Mouse (Mus musculus) adrenal gland, postnatal 36 days (tissue): ENCODE data around the gene Rnf114. TPM values are rescaled to one million over a fixed set of nuclear protein-coding genes. Genes with fewer than 3 reads are reported as not detected.
A peak's percentile ranks its signal among the peaks of the same experiment; 100 is the strongest.

ENCODE experiments used
- DNase-seq, 2 experiments: peaks; one replicate each; pipeline ENCODE4 v3.0.0; 2021; ENCODE audit warnings: mixed read lengths in 1 of 2
- long read RNA-seq, 2 experiments: library from polyadenylated mRNA; stranded (forward); transcript quantifications; one replicate each; pipeline ENCODE4 v2.0.0; 2021; ENCODE audit warnings: borderline sequencing depth in 2 of 2
- total RNA-seq, 2 experiments: library from RNA; stranded (reverse); gene quantifications; 2 replicates each; pipeline ENCODE4 v1.2.3; 2021

Rnf114 gene
- total RNA-seq, result 10 to 100 TPM; 77.1 to 87.6 TPM
- long read RNA-seq, experiment 1, transcript Rnf114-201 (6 exons, 2,502 nt), result major isoform, 167 of 201 reads
- long read RNA-seq, experiment 1, partial matches to known transcripts, result 7 of 201 reads
- long read RNA-seq, experiment 1, other reads (novel, unspliced or antisense), result 23 of 201 reads
- long read RNA-seq, experiment 2, transcript Rnf114-201 (6 exons, 2,502 nt), result major isoform, 60 of 71 reads
- long read RNA-seq, experiment 2, partial matches to known transcripts, result 6 of 71 reads
- long read RNA-seq, experiment 2, other reads (novel, unspliced or antisense), result 5 of 71 reads

DNA sequence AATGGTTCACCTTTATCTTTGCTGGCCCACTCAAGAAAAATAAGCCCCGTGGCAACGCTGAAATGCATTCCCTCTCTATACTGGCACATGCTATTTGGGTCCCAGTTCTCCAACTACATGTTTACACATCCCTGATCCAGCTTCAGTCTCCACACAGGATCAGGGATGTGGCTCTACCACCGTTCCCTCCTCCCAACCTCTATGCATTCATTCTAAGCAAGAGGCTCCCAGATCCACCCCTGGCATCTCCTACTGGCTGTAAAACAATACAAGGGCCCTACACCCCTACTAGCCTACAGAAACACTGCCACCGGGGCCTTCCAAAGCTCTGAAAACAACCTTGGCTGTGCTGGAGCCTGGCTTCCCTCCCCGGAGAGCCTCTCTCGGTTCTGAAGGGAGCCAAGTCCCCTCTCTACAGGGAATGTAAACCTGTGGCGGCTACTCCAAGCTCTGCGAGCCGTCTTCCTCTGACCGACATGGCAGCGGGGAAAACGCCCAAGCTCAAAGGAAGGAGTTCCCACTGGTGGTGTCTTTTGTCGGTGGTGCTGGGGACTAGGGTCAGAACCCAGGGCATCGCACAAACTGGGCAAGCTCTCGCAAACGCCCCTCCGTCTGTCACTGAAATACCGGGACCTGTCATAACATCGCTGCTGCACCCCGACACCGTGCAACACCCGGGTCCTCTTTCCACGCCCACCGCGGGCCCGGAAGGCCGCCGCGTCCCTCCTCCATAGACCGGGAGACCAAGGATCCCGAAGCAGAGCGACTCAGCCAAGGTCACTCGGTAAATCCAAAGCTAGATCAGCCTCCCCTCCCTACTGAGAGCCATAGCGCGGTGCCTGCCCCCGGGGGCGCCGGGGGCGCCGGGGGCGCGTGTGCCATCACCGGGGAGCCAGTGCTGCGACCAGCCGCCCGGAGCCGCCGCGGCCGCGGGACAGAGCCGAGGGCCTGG, at the start of gene Rnf114:
Rnf114 (plus strand) TSS at position 889 of the 952 bp plus-strand sequence.
- peak; percentile 75 to 76 for DNase-seq

DNA sequence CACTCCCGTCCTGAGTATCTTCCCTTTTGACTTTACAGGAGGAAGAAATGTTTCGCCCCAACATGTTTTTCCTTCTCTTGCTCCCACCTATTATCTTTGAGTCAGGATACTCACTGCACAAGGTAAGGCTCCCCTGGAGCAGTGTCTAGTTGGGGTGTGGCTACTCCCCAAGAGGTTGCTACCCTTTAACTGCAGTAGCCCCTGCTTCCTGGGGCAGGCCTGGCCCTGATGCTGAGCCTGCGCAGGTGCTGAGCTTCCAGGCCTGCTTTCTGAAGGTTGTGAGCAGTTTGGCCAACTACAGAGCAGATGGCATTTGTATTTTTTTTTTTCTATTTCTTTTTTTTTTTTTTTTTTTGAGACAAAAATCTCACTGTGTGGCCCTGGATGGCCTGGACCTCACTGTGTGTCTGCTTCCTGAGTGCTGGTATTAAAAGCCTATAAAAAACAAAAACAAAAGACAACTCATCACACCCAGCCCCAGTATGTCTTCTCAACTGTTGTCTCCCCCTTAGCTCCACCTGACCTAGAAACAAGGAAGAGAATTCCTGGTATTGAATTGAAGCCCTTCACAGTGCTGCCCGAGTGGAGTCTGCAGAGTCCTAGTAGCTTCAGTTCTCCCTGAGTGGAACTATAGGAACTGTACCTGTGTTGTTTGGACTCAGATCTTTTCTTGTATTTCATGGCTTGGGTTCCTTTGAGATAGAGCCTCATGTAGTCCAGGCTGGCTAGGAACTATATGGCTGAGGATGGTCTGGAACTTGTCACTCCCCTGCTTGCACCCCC, 48.8 kb upstream of the Rnf114 start:
- no peak for DNase-seq

DNA sequence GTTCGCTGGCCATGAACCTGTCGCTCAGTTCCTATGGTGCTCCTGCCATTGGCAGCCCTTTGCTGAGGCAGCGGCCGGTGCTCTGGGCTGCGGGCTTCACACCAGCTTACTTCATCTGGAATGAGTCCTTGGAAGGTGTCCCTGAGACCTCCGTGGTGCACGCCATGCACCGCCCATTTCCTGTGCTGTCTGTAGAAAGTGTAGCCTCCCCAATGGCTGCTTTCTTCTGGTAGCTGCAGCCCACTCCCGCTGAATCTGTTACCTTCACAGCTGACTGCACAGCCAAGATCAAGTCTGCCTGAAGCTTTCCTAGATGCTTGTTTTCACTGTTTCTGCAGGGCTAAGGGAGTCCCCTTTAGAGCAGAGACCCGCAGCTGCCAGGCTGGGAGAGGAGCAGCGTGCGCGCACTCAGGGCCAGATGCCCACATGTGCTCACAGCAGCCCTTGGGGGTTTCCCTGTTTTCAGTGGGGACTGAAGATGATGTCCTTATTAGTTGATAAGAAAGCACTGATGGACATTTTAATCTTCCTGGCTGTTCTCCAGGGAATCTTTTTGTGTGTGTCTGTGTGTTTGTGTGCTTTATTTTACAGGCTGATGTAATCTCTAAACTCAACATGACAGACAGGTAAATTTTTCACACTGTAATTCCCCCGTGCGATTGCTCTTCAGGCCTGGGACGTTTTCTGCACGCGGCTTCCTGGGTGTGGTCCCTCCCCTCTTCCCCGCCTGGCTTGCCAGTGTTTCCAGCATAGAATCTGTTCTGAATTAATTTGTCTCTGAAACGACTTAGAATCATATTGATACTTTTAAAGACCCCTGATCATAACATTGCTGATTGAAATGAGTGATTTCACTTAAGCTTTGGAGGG, 46.3 kb upstream of the Rnf114 start:
- DNase-seq, result peak; percentile 56 to 69

DNA sequence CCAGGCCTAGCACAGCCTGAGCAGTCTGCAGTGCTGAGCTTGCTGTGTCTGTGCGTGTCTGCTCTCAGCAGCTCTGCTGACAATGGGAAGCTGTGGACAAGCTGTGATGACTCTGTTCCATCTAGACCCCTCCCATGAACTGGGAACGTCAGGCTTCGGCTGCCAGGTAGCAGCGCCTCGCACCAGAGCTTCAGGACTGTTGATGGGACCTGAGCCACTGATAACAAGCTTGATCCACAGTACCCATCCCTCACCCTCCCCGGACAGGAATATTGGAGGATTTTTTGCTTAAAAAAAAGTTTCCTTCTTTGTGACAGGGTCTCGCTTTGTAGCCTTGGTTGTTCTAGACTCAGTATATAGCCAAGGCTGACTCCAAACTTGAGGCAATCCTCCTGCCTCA, 45.2 kb upstream of the Rnf114 start:
- DNase-seq, result no peak

- no peak for DNase-seq
Measured at GRCm38 (mm10) chr2:167447629-167448028, 44.8 kb upstream of the Rnf114 start.

DNA sequence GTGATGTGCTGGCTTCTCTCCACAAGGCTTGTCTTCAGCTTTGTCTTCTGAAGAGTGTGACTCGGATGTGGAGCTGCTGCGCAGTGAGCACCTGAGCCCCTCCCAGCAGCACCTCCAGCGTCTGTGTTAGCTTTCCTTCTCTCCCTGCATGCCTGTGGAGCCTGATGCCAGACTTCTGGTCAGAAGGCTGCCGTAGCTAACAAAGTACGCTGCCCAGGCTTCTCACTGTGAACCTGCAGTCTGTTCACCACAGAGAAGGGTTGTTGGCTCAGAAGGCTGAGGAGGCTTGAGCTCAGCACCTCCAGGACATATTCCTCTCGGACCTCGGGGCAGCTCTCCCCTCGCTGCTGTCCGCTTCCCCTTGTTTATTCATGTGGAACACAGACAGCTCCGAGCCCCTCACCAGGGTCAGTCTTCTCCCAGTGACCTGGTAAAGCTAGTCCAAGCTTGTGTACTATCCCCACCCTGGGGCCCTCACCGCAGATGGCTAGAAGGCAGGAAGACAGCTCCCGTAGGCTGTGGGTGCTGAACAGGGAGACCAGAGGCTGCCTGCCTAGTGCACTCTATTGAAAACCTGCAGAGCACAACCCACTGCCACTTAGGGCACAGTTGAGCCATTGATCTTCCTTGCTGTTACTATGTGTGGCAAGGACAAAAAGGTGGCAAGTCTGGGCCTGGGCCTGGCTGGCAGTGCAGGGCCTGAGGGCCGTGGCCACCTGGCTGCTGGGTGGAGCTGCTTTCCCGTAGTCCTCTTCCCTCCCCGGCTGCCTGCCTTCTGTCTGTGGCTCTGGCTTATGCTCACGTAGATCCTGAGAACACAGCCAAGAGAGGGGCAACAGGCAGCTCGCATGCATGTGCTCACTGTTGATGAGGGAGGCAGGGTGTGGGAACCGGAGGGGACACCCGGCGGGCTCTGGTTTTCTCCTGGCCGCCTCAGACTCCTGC, 42.8 kb upstream of the Rnf114 start:
- no peak for DNase-seq

DNA sequence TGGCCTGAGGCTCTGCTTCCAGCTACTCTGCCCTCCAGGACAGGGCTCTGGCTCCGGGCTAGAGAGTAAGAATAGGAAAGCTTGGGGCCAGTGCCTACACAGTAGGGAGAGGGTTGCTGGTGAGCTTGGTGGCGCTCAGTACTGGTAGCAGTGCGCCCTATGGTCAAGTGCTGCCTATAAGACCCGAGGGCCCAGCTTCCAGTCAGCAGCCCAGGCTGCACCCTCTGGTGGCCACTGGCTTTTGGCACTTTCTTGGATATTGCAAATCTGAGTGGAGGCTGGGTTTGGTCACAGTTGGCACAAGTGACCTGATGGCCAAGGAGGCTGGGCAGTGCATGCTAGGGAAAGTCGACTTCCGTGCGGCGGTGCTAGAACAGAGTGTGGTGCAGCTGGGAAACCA, 41.8 kb upstream of the Rnf114 start:
- peak in 1 of 2 experiments; percentile 32 for DNase-seq

GRCm38 (mm10) chr2:167453814-167454213, 38.6 kb upstream of the Rnf114 start:
- peak in 1 of 2 experiments; percentile 59 for DNase-seq

DNA sequence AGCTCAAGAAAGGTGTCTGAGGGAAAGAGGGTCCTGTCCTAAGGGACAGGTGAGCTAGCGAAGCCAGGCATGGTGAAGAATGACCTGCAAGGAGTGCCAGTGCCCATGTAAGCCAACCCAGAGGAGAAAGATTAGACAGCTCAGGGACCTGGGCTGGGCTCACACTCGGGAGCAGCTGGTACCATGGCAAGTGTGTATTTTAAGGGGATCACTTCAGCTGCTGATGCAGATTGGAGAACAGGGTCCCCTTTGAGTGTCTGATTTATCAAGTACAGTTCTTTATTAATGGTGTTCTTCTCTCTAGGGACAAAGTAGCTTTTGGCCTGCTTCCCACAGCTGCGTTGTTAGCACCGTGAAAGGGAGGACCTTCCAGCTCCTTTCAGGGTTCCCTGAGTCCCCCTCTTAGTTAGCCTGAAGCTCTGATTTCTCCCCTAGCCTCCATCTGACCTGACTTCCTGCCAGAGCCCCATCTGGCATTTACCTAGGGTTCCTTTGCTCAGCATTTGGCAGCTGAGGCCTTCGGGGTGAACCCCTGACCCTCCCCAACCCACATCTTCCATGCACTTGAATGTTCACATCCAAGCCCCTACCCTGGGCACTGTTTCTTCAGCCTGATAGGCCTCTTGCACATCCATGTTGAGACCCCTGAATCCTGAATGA, 36.0 kb upstream of the Rnf114 start:
- no peak for DNase-seq

GRCm38 (mm10) chr2:167457213-167457612, 35.2 kb upstream of the Rnf114 start:
- DNase-seq, result no peak

DNA sequence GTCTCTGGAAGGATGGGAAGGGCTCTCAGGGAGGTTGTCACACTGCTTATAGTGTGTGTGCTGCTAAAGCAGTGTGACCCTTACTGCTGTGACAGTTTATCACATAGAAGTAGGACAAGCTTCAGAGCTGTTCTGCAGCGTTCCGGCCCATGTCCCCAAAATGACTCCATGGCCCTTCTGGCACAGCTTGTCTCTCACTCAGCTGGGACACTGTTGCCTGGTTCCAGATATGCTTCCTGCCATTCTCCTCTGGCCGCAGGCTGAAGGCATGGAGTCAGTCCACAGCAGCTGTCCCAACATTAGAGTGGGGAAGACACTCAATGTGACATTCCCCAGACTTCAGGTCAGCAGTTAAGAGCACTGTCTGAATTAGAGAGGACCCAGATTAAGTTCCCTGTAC, 33.9 kb upstream of the Rnf114 start:
- no peak for DNase-seq

DNA sequence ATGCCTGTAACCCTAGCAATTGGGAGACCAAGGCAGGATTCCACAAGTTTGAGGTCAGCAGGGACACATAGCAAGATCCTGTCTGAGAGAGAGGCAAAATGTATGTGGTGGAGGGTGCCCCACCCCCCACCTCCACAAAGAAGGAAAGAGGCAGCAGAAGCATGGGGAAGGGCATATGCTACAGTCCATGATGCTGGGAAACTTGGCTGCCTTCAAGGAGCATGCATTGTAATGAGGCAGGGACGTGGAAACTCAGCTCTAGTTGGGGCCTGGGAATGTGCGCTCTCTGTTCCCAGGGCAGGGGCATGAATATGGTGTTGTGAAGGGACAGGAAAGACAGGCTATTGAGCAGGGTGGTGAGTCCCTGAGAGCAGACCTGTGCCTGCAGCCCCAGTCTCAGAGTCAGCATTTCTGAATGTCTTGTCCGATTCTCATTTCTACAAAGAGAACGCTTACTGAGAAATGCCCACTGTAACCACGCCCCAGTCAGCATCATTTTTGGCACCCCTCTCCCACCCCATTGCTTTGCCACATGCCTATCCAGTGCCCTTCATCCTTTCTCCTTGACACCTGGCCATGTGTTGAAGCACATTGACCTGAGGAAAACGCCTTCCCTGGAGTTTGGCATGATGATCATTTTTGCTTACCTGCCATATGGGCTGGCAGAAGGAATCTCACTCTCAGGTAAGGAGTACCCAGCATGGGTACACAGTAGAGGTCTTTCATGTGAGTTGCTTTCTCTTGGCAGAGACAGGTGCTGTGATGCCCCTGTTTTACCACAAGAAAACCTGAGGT, 33.2 kb upstream of the Rnf114 start:
- no peak for DNase-seq

- DNase-seq, result peak; percentile 79 to 84
Measured at GRCm38 (mm10) chr2:167462954-167463353, 29.5 kb upstream of the Rnf114 start.

GRCm38 (mm10) chr2:167463802-167464201, 28.6 kb upstream of the Rnf114 start:
- DNase-seq, result no peak

DNA sequence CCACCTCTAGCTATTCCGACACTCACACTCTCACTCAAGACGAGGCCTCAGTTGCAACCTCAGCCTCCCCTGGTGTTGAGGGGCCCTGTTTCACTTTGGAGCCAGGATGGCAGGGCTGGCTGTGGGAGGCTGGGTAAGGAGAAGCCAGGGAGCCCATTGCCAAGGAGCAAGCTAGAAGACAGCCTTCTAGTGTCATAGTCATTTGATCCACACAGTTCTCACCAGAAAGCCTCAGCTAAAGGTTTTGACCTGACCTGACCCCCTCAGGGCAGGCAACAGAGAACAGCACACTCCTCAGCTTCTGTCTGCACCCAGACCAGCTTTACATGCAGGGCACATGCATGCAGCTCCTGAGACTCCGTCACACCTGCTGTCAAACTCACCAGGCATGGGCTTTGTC, 26.5 kb upstream of the Rnf114 start:
- no peak for DNase-seq

GRCm38 (mm10) chr2:167467214-167467613, 25.2 kb upstream of the Rnf114 start:
- DNase-seq, result no peak

- DNase-seq, result no peak
Measured at GRCm38 (mm10) chr2:167468444-167468843, 24.0 kb upstream of the Rnf114 start.

GRCm38 (mm10) chr2:167470611-167471010, 21.8 kb upstream of the Rnf114 start:
- no peak for DNase-seq

GRCm38 (mm10) chr2:167471585-167471984, 20.9 kb upstream of the Rnf114 start:
- no peak for DNase-seq
